ENCODE assay signal across 14 mouse cellular contexts in the genomic region with DNA sequence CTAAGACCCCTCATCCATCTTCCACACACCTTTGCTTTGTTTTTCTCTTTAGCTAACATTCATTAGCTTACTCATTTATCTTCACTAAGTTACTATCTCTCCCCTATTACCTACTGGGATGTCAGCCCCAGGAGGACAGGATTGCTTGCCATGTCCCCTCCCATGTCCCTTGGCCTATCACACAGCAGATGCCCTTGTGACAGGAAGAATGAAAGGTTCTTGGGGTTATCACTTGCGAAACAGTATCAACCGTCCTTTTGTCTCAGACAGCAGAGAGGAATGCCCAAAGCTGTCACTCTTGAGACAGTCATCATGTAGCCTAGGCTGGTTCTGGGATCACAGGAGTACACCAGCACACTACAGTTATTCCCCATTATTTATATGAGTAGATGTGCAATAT. TPM values are rescaled to one million over a fixed set of nuclear protein-coding genes. Genes with fewer than 3 reads are reported as not detected.
DNase-seq lines count a peak whose midpoint lies in the region; ATAC-seq and TF ChIP-seq lines count a peak whose summit lies in the region.
"Had no signal": no experiment of that assay in that cellular context is flagged by ENCODE, and none has a peak within 500 bp of the region (broad histone marks: within the 10 kb centered on the region; RNA-seq: fewer than 3 reads in every experiment).

No protein-coding gene starts in this region.

- peak overlapping the region; percentile 21 for H3K27ac ChIP-seq in lung, embryonic 15.5 days
- peak overlapping the region; percentile 67 for H3K27ac ChIP-seq in limb, embryonic 14.5 days (replicated peaks; ENCODE audit: low read depth, low read length)
- 0 out of 2 replicates have a peak overlapping the region, but pooled peaks have one; percentile 46 for H3K27ac ChIP-seq in stomach, embryonic 15.5 days
- no peak overlapping the region for H3K27ac ChIP-seq in midbrain, embryonic 10.5 days (replicated peaks)
- H3K27ac ChIP-seq: forebrain, embryonic 12.5 days; neural tube, embryonic 12.5 days had no signal

- no peaks in the 10 kb centered on the region for H3K36me3 ChIP-seq in lung, embryonic 15.5 days
- no peaks in the 10 kb centered on the region for H3K36me3 ChIP-seq in limb, embryonic 14.5 days (ENCODE audit: control insufficient read depth, insufficient read depth, low read length)
- no peaks in the 10 kb centered on the region for H3K36me3 ChIP-seq in stomach, embryonic 15.5 days
- no peaks in the 10 kb centered on the region for H3K36me3 ChIP-seq in midbrain, embryonic 10.5 days
- H3K36me3 ChIP-seq: forebrain, embryonic 12.5 days; neural tube, embryonic 12.5 days had no signal

- no peak overlapping the region for H3K4me3 ChIP-seq in lung, embryonic 15.5 days
- H3K4me3 ChIP-seq in lung, adult 2 months (replicated peaks; ENCODE audit: extremely low read depth, low read depth, low read length): no peak overlapping the region
- no peak overlapping the region for H3K4me3 ChIP-seq in limb, embryonic 14.5 days (replicated peaks; ENCODE audit: low read length)
- no peak overlapping the region for H3K4me3 ChIP-seq in stomach, embryonic 15.5 days (replicated peaks)
- no peak overlapping the region for H3K4me3 ChIP-seq in midbrain, embryonic 10.5 days
- H3K4me3 ChIP-seq: forebrain, embryonic 12.5 days; neural tube, embryonic 12.5 days had no signal

- DNase-seq in lung, adult 2 months: no peak
- no peak for DNase-seq in limb, embryonic 14.5 days (ENCODE audit: low spot score)
- no peak for DNase-seq in midbrain, embryonic 10.5 days (ENCODE audit: low spot score)
- DNase-seq in layer of hippocampus, postnatal 14 days (ENCODE audit: low spot score in 2 of 2): no peak
- DNase-seq: adrenal gland, adult 2 months; cerebellum, adult 9-10 months; lung, postnatal 36 days; thymus, postnatal 14 days had no signal

- 38% methylated on average over 2 of the region's 2 CpGs for WGBS in lung, embryonic 15.5 days
- 42% methylated on average over 2 of the region's 2 CpGs for WGBS in lung, adult 2 months
- WGBS in limb, embryonic 14.5 days: 58% methylated on average over 2 of the region's 2 CpGs
- WGBS in stomach, embryonic 15.5 days: 44% methylated on average over 2 of the region's 2 CpGs
- 67% methylated on average over 2 of the region's 2 CpGs for WGBS in midbrain, embryonic 10.5 days

- H3K27me3 ChIP-seq in lung, embryonic 15.5 days: no peaks in the 10 kb centered on the region
- no peaks in the 10 kb centered on the region for H3K27me3 ChIP-seq in limb, embryonic 14.5 days (ENCODE audit: control insufficient read depth, insufficient read depth, low read length)
- no peaks in the 10 kb centered on the region for H3K27me3 ChIP-seq in stomach, embryonic 15.5 days (replicated peaks)
- H3K27me3 ChIP-seq in midbrain, embryonic 10.5 days (ENCODE audit: low read depth, poor library complexity, severe bottlenecking): no peaks in the 10 kb centered on the region
- H3K27me3 ChIP-seq: forebrain, embryonic 12.5 days; neural tube, embryonic 12.5 days had no signal

- no peak for TF ChIP-seq POLR2A in lung, adult 2 months (IDR thresholded peaks at IDR 0.05; ENCODE audit: borderline replicate concordance, extremely low read depth, low read depth, low read length)
- no peak for TF ChIP-seq POLR2A in limb, embryonic 14.5 days (IDR thresholded peaks at IDR 0.05; ENCODE audit: borderline replicate concordance, extremely low read depth, insufficient read depth, insufficient read length)

- peaks cover 77% of the 10 kb centered on the region for H3K4me1 ChIP-seq in lung, embryonic 15.5 days
- H3K4me1 ChIP-seq in lung, adult 2 months (ENCODE audit: control insufficient read depth, insufficient read depth, low read length): peaks cover 39% of the 10 kb centered on the region
- peaks cover 51% of the 10 kb centered on the region for H3K4me1 ChIP-seq in limb, embryonic 14.5 days (ENCODE audit: control insufficient read depth, insufficient read depth, low read length)
- peaks cover 31% of the 10 kb centered on the region for H3K4me1 ChIP-seq in stomach, embryonic 15.5 days
- peaks cover 42% of the 10 kb centered on the region for H3K4me1 ChIP-seq in midbrain, embryonic 10.5 days

- no peak overlapping the region for H3K4me2 ChIP-seq in lung, embryonic 15.5 days
- H3K4me2 ChIP-seq in limb, embryonic 14.5 days (replicated peaks; ENCODE audit: low read depth, low read length, severe bottlenecking): no peak overlapping the region
- H3K4me2 ChIP-seq in stomach, embryonic 15.5 days: no peak overlapping the region
- H3K4me2 ChIP-seq: forebrain, embryonic 12.5 days; neural tube, embryonic 12.5 days had no signal

- H3K9ac ChIP-seq in lung, embryonic 15.5 days: no peak overlapping the region
- H3K9ac ChIP-seq in limb, embryonic 14.5 days (ENCODE audit: low read depth, low read length, severe bottlenecking): no peak overlapping the region
- H3K9ac ChIP-seq in stomach, embryonic 15.5 days: no peak overlapping the region
- H3K9ac ChIP-seq: forebrain, embryonic 12.5 days; neural tube, embryonic 12.5 days had no signal

- H3K9me3 ChIP-seq in lung, embryonic 15.5 days: no peaks in the 10 kb centered on the region
- no peaks in the 10 kb centered on the region for H3K9me3 ChIP-seq in limb, embryonic 14.5 days (ENCODE audit: control insufficient read depth, low read length)
- no peaks in the 10 kb centered on the region for H3K9me3 ChIP-seq in stomach, embryonic 15.5 days
- no peaks in the 10 kb centered on the region for H3K9me3 ChIP-seq in midbrain, embryonic 10.5 days (replicated peaks)
- H3K9me3 ChIP-seq: forebrain, embryonic 12.5 days; neural tube, embryonic 12.5 days had no signal

- ATAC-seq in lung, embryonic 15.5 days (ENCODE audit: borderline replicate concordance, extremely low read depth, low FRiP score, low TSS enrichment): no peak
- ATAC-seq in granulocyte monocyte progenitor cell, adult 5-6 weeks (replicated peaks; ENCODE audit: poor library complexity, severe bottlenecking): peak; percentile 81
- ATAC-seq in limb, embryonic 14.5 days (ENCODE audit: low FRiP score, low read depth): no peak
- peak; percentile 31; the same call in 1 of the 2 replicates for ATAC-seq in stomach, embryonic 15.5 days (ENCODE audit: insufficient read depth, low FRiP score, low read depth)
- no peak for ATAC-seq in inflammation-experienced regulatory T-cells, adult 6 months

- no peak for TF ChIP-seq CTCF in lung, adult 2 months (IDR thresholded peaks at IDR 0.05; ENCODE audit: insufficient read depth, low read length)

RNA-seq across cellular contexts. Expression of gene Gna12, which starts 35.1 kb away (rescaled TPM):
- 50.9 and 59.9 TPM in 2 replicates for polyA plus RNA-seq in lung, embryonic 15.5 days (2015; fragmentation: Nextera tagmentation; extraction: Ambion mirVana)
- polyA plus RNA-seq in lung, adult 2 months (2012; rRNA removed): 112 and 120 TPM in 2 replicates
- total RNA-seq in granulocyte monocyte progenitor cell, adult 5-6 weeks (2014; fragmentation: Nextera tagmentation): 42.3 and 44.7 TPM in 2 replicates
- total RNA-seq in granulocyte monocyte progenitor cell, adult 5-6 weeks (2017): 34.9 and 35.3 TPM in 2 replicates
- polyA plus RNA-seq in limb, embryonic 14.5 days (2012; rRNA removed): 63.8 and 91.5 TPM in 2 replicates
- 46.7 and 55.5 TPM in 2 replicates for polyA plus RNA-seq in limb, embryonic 14.5 days (2014; fragmentation: Nextera tagmentation; extraction: Ambion mirVana)
- 49.5 and 50.1 TPM in 2 replicates for polyA plus RNA-seq in stomach, embryonic 15.5 days (2015; fragmentation: Nextera tagmentation; extraction: Ambion mirVana)
- 1 to 10 TPM; 2.1 to 6.0 (median 5.9) TPM for polyA plus RNA-seq in inflammation-experienced regulatory T-cells, adult 6 months (2017; shearing (Covaris generic))
- 7.7 and 8.0 TPM in 2 replicates for polyA plus RNA-seq in midbrain, embryonic 10.5 days (2016; fragmentation: Nextera tagmentation; extraction: Ambion mirVana)
- total RNA-seq in layer of hippocampus, postnatal 14 days (2021): 10 to 100 TPM; 88.7 to 96.0 TPM

Comparison
In these comparisons a context has a peak if more than half of its experiments do, and no peak if none do; other contexts are left out.
1. ATAC-seq: peak in granulocyte monocyte progenitor cell, adult 5-6 weeks (single experiment) and stomach, embryonic 15.5 days (single experiment); none in lung, embryonic 15.5 days (single experiment), limb, embryonic 14.5 days (single experiment) and inflammation-experienced regulatory T-cells, adult 6 months (single experiment).